Mouse (Mus musculus) liver, adult 2 months (tissue): ENCODE measurements around the gene Ltb. TPM values are rescaled to one million over a fixed set of nuclear protein-coding genes. Genes with fewer than 3 reads are reported as not detected.
A peak's percentile ranks its signal among the peaks of the same experiment; 100 is the strongest.

ENCODE experiments used
- DNase-seq: peaks from one replicate; pipeline ENCODE4 v3.0.0-alpha.2; 2011; ENCODE audit warnings: low read depth, low spot score; ENCODE audit errors: extremely low read depth
- H3K27ac ChIP-seq: fragments of 200-500 bp; replicated peaks from 2 replicates; pipeline ENCODE4 v1.5.1; 2012; ENCODE audit warnings: low read depth, mild to moderate bottlenecking, control low read depth, inconsistent platforms, low read length; ENCODE audit not compliant: insufficient read depth
- H3K27me3 ChIP-seq: fragments of 200-500 bp; 2 replicates; pipeline ENCODE4 v1.6.1; 2012; ENCODE audit warnings: mild to moderate bottlenecking, moderate library complexity, low read length, inconsistent platforms; ENCODE audit not compliant: control insufficient read depth, insufficient read depth
- H3K36me3 ChIP-seq: fragments of 200-500 bp; 2 replicates; pipeline ENCODE4 v1.6.1; 2012; ENCODE audit warnings: low read length, inconsistent platforms; ENCODE audit not compliant: control insufficient read depth, insufficient read depth
- H3K4me1 ChIP-seq: fragments of 200-500 bp; 2 replicates; pipeline ENCODE4 v1.6.1; 2011; ENCODE audit warnings: low read length; ENCODE audit not compliant: control insufficient read depth, insufficient read depth
- H3K4me3 ChIP-seq: fragments of 200-500 bp; 2 replicates; pipeline ENCODE4 v1.5.1; 2011; ENCODE audit warnings: low read depth, mild to moderate bottlenecking, control low read depth, low read length, moderate library complexity; ENCODE audit not compliant: insufficient read depth
- H3K79me2 ChIP-seq: fragments of 200-500 bp; 2 replicates; pipeline ENCODE4 v1.6.1; 2012; ENCODE audit warnings: inconsistent platforms, mild to moderate bottlenecking, low read length, moderate library complexity; ENCODE audit not compliant: control insufficient read depth, insufficient read depth
- H3K9ac ChIP-seq: fragments of 200-500 bp; 2 replicates; pipeline ENCODE4 v1.6.1; 2012; ENCODE audit warnings: low read depth, mild to moderate bottlenecking, control low read depth, inconsistent platforms, low read length
- CTCF ChIP-seq: fragments of 200-500 bp; IDR thresholded peaks from 2 replicates; pipeline ENCODE4 v1.5.1; 2011; ENCODE audit warnings: low read depth, low read length, control low read depth
- POLR2A ChIP-seq: fragments of 200-500 bp; IDR thresholded peaks from 2 replicates; pipeline ENCODE4 v1.6.1; 2011; ENCODE audit warnings: low read length, control low read depth; ENCODE audit not compliant: insufficient read depth; ENCODE audit errors: extremely low read depth
- WGBS: fragments of 180-500 bp; shearing (Covaris S2); methylation state at CpG from one replicate; pipeline ENCODE4 v1.1.7; 2018; 5-methylcytosine and 5-hydroxymethylcytosine counted together
- polyA plus RNA-seq: library from polyadenylated mRNA; depleted of rRNA; stranded (reverse); fragments of >200 nt; gene quantifications from 2 replicates; pipeline ENCODE4 v1.2.3, GENCODE M21; 2012
- total RNA-seq: library from RNA; depleted of rRNA; stranded (reverse); fragments of >200 nt; gene quantifications from 2 replicates; pipeline ENCODE4 v1.2.3, GENCODE M21; 2014

The Ltb gene
- total and polyA plus RNA-seq, 2 experiments, result 1.8 to 4.7 TPM

- H3K4me1 ChIP-seq, result no peaks in the 10 kb centered on the region; the same call in 1 of the 2 replicates
- peaks cover 27% of the 10 kb centered on the region for H3K79me2 ChIP-seq
- H3K4me3 ChIP-seq, result no peak overlapping the region
- H3K27me3 ChIP-seq, result no peaks in the 10 kb centered on the region
- H3K9ac ChIP-seq, result no peak overlapping the region
- H3K36me3 ChIP-seq, result peaks cover 82% of the 10 kb centered on the region
- no peak for TF ChIP-seq POLR2A
- no peak for TF ChIP-seq CTCF
- 94% methylated on average over 8 of the region's 8 CpGs for WGBS
- H3K27ac ChIP-seq, result no peak overlapping the region
- no peak for DNase-seq
Observed at GRCm38 (mm10) chr17:35157661-35158175, 36.5 kb upstream of the Ltb start.

GRCm38 (mm10) chr17:35158850-35159593 is 35.2 kb upstream of the Ltb start:
- no peak overlapping the region for H3K27ac ChIP-seq
- no peak for TF ChIP-seq CTCF
- no peak for TF ChIP-seq POLR2A
- peaks cover 70% of the 10 kb centered on the region for H3K36me3 ChIP-seq
- no peak for DNase-seq
- H3K4me1 ChIP-seq, result peaks cover 2% of the 10 kb centered on the region
- H3K9ac ChIP-seq, result no peak overlapping the region
- no peaks in the 10 kb centered on the region for H3K27me3 ChIP-seq
- 90% methylated on average over 16 of the region's 16 CpGs for whole genome bisulfite sequencing
- no peak overlapping the region for H3K4me3 ChIP-seq
- H3K79me2 ChIP-seq, result peaks cover 34% of the 10 kb centered on the region

GRCm38 (mm10) chr17:35159638-35160037 is 34.6 kb upstream of the Ltb start:
- TF ChIP-seq CTCF (no peak), POLR2A (no peak)
- WGBS, result 92% methylated on average over 7 of the region's 7 CpGs
- H3K4me1 ChIP-seq, result peaks cover 2% of the 10 kb centered on the region

GRCm38 (mm10) chr17:35161421-35161820 is 32.8 kb upstream of the Ltb start:
- H3K27ac ChIP-seq, result no peak overlapping the region
- DNase-seq, result no peak
- H3K4me1 ChIP-seq, result peaks cover 5% of the 10 kb centered on the region
- no peaks in the 10 kb centered on the region for H3K27me3 ChIP-seq
- TF ChIP-seq POLR2A (no peak), CTCF (no peak)
- no peak overlapping the region for H3K9ac ChIP-seq
- WGBS, result 78% methylated on average over 11 of the region's 11 CpGs
- H3K79me2 ChIP-seq, result peaks cover 39% of the 10 kb centered on the region
- H3K4me3 ChIP-seq, result no peak overlapping the region
- H3K36me3 ChIP-seq, result peaks cover 52% of the 10 kb centered on the region

More at GRCm38 (mm10) chr17:35159638-35160037, 34.6 kb upstream of the Ltb start:
- DNase-seq, result no peak
- Histone ChIP-seq H3K79me2 (peaks cover 39% of the 10 kb centered on the region), H3K36me3 (peaks cover 64% of the 10 kb centered on the region), H3K27ac (no peak overlapping the region), H3K27me3 (no peaks in the 10 kb centered on the region), H3K4me3 (no peak overlapping the region), H3K9ac (no peak overlapping the region)

- H3K4me1 ChIP-seq, result peaks cover 5% of the 10 kb centered on the region
- 72% methylated on average over 14 of the region's 14 CpGs for WGBS
- H3K27ac ChIP-seq, result no peak overlapping the region
- H3K36me3 ChIP-seq, result peaks cover 46% of the 10 kb centered on the region
- no peak overlapping the region for H3K4me3 ChIP-seq
- no peak overlapping the region for H3K9ac ChIP-seq
- TF ChIP-seq POLR2A (no peak), CTCF (no peak)
- no peaks in the 10 kb centered on the region for H3K27me3 ChIP-seq
- H3K79me2 ChIP-seq, result peaks cover 39% of the 10 kb centered on the region
- DNase-seq, result no peak
Observed at GRCm38 (mm10) chr17:35162121-35162520, 32.1 kb upstream of the Ltb start.

GRCm38 (mm10) chr17:35162730-35163129 is 31.5 kb upstream of the Ltb start:
- Histone ChIP-seq H3K27me3 (no peaks in the 10 kb centered on the region), H3K79me2 (peaks cover 39% of the 10 kb centered on the region), H3K4me1 (peaks cover 5% of the 10 kb centered on the region), H3K4me3 (no peak overlapping the region), H3K9ac (no peak overlapping the region), H3K36me3 (peaks cover 41% of the 10 kb centered on the region), H3K27ac (no peak overlapping the region)
- DNase-seq, result peak; percentile 49
- 8% methylated on average over 12 of the region's 12 CpGs for WGBS
- TF ChIP-seq CTCF (no peak), POLR2A (no peak)
